Mouse (Mus musculus) kidney, postnatal 25 days (tissue): ENCODE data around the gene Gm15155.
"Not testable (repeated sequence)": the region's sequence is repeated elsewhere in the genome, so short reads cannot be mapped to it uniquely, and the experiment has no call there.

Experiments
- DNase-seq, 2 experiments: peaks; one replicate each; pipeline ENCODE4 v3.0.0; 2021; ENCODE audit warnings: mixed read lengths in 2 of 2

Gm15155 gene

DNA sequence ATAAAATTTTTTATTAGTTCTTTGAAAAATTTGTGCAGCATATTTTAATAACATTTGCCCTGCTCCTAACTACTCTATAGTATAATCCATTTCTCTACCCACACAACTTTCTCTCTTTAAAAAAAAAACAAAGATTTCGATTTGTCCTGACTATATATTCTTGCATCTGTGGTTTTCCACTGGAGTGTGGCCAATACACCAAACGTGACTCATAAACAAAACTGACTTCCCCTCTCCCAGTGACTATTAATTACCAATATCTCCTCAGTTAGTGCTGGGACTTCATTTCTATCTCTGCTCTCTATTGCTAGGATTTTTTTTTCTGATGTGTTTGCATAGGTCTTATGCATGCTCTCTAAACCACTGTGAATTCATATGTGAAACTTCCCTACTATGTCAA lies 531.2 kb downstream of the Gm15155 start:
- DNase-seq, result no peak

DNA sequence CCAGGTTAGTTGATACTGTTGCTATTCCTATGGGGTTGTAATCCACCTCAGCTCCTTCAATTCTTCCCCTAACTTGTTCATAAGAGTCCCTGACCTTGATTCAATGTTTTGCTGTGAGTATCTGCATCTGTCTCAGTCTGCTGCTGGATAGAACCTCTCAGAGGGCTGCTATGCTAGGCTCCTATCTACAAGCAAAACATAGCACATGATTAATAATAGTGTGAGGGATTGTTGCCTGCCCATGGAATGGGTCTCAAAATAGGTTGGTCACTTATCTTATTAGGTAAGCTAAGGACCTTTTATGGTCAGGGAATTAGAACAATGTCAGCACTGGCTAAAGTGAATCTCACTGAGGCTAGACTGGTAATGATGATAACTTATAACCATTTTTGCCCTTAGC lies 547.0 kb downstream of the Gm15155 start:
- no peak for DNase-seq

- DNase-seq, result not testable (repeated sequence)
Observed at GRCm38 (mm10) chrX:156303806-156304205, 679.3 kb downstream of the Gm15155 start.
